Mouse (Mus musculus): Measurements from ENCODE around the gene Ptprd. TPM values are rescaled to one million over a fixed set of nuclear protein-coding genes. Genes with fewer than 3 reads are reported as not detected.

The Ptprd gene
- total RNA-seq, 2 experiments from 2014 or later = not detected

DNA sequence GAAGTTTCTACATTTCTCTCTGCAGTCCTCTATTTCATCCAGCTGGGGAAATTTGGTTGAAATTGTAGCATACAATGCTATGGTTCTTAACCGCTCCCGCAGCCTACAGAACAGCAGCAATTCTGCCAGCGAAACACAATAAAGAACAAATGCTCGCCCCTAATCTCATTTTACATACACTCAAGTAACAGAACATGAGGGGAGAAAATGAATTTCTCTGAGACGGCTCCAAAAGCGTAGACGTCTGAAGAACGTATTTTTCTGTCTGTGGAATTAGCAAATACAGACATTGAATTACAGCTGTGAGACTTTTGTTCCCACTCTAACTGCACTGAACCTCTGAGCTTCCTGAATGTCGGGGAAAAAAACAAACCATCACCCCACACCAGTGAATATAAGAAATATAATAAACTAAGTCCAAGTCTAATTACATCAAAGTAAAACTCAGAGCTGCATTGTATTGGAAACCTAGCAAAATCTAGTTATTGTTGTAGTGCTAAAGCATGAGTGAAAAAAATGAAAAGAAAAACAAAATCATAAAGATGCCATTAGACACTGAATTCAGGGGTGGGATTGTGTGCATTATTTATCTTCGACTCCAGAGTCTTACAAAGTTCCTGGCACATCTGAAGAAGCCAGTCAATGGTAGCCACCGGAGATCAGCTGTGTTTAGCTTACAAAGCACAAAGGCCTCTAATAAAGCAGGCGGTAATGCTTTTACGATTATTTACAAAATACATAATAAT, 2187.8 kb downstream of the Ptprd start:
- ATAC-seq (replicated peaks; ENCODE audit: low FRiP score, poor library complexity, severe bottlenecking) = no peak

DNA sequence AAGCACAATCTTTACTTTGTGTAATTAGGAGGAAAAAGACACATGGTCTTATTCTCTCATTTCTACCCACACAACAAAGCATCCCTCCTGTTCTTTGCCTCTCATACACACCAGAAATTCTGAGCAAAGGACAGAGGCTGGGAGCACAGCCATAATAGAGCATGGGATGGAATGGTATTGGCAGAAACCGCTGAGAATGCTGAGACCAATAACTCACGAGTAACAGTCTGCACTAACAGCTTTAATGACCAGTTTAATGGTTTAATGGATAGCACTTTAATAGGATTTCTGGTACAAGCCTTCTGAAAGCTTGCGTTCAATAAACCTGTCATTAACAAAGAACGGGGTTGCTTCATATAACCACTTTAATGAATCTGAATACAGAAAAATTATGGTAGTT, 2190.1 kb downstream of the Ptprd start:
- no peak for ATAC-seq (replicated peaks; ENCODE audit: low FRiP score, poor library complexity, severe bottlenecking)

DNA sequence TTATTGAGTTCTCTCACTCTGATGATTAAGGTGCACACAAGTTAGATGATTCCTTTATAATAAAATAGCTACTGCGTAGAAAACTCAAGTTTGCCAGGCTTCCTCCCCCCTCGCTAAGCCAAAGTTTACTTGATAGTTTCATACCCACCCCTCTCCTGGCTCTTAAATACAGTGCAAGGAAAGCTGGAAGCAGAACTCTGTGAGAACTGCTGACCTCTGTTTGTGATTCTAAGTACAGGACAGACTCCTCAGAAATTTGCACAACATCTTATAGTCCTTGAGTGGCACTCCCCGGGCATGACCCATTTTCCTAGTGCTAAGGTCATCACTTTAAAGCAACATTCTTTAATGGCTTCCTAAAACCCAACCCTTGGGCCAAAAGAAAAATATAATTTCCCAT, 2196.7 kb downstream of the Ptprd start:
- no peak for ATAC-seq (replicated peaks; ENCODE audit: low FRiP score, poor library complexity, severe bottlenecking)

DNA sequence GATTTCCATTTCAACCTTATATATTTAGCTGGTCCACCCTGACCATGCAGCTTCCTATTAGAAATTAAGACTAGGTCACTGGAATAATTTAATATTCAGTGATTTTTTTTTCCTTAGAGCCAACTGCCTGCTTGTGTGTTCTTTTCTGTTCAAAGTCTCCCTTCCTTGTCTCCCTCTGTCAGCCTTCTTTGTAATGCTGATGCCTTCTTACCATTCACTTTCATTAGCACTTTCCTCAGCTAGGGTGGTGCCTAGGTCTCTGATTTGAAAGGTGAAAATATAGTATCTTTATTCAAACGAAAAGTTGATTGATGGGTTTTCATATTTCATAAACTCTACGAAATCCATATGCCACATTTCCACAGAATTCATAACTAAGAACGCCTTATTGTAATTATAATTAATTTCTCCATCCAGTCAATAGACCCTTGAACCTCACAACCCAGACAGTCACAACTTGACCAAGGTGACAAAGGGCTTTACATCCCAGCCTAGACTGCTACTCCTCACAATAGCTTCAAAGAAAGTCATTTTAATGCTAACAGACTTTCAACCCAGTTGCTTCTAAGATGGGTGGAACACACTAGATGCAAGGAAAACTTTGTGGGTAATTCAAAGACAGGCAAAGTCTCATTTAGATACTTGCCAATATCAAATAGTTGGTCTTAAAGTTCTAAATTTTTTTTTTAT, 2197.5 kb downstream of the Ptprd start:
- ATAC-seq (replicated peaks; ENCODE audit: low FRiP score, poor library complexity, severe bottlenecking) = no peak

DNA sequence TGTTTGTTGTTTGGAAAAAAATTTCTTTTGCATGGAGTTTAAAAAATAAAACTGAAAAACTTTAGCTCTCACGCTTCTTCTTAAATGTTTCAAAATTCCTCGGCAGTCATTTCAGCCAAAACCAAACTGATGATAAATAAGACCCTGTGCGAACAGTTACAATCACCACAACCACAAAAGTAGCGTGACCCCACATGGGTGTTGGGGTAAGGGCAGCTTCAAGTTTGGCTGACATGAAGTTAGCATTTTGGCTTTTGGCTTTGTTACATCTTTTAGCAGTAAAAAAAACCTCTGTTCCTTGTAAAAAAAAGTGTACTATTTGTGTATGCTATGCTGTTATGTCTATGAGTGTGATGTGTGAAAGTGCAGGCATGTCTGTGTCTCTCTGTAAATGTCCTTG, 2203.2 kb downstream of the Ptprd start:
- ATAC-seq (replicated peaks; ENCODE audit: low FRiP score, poor library complexity, severe bottlenecking) = no peak

DNA sequence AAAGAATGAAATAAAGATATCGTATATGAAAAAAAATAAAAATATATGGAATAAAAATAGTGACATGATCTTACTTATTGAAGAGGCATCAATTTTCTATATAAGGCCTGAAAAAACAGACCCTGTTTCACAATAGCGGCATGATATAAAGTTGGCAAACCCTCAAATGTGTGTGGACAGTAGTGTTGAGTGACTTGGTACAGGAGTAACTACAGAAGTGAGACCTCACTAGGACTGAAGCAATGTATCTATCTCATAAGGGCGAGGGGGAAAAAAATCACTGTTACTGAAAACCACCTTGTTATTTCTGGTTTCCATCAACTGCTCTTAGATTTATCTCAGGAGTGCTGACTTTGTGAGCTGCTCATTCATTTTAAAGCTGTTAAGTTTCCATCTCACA, 2204.5 kb downstream of the Ptprd start:
- no peak for ATAC-seq (replicated peaks; ENCODE audit: low FRiP score, poor library complexity, severe bottlenecking)

DNA sequence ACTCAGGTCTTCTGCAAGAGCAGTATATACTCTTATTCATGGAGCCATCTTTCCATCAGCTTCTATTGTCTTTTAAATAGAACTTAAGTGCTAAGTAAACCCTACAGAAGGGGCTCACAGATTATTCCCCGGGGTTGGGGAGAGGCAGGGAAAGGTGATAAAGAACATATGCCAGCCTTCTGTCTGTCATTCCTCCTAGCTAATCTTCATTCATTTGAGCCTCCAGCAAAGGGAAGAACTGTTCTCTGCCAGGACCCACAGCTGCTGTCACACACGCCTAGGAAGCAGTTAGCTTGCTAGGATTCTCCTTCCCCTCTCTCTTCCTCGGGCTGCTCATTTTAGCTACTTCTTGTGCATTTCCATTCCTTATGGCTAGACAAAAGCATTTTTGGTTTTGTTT, 2205.0 kb downstream of the Ptprd start:
- ATAC-seq (replicated peaks; ENCODE audit: low FRiP score, poor library complexity, severe bottlenecking) = no peak

DNA sequence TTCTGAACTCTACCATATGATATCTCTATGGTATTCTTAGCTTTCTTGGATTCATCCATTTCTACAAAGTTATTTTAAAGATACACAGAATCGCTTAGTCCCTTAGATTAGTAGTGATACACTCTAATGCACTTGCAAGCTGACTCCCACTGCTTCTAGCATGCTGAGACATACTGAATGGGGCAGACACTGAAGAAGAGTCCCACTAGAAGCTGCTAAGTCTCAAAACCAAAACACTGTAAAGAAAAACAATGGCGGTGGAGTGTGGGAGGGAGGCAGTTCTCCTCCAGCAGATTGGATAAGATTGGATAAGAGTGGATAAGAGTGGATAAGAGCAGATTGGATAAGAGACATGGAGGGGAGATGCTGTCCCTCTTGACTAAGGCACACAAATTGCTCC, 2207.6 kb downstream of the Ptprd start:
- no peak for ATAC-seq (replicated peaks; ENCODE audit: low FRiP score, poor library complexity, severe bottlenecking)

DNA sequence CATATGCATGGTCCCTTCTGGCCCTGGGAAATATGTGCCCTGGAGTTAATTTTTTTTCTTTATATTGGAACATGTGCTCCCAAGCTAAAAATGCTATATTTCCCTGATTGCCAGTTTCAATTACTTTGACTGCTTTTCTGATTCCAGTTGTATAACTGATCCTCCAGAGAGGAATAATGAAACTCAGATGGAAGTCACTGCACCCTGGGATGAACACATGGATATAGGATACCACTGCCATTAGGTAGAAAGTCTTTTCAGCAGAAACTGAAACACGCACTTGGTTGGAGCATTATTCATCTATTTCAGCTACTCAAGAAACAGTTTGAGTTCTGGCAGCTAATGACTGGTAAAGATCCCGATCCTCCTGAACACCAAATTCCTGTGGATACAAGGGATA, 2211.5 kb downstream of the Ptprd start:
- ATAC-seq (replicated peaks; ENCODE audit: low FRiP score, poor library complexity, severe bottlenecking) = no peak

DNA sequence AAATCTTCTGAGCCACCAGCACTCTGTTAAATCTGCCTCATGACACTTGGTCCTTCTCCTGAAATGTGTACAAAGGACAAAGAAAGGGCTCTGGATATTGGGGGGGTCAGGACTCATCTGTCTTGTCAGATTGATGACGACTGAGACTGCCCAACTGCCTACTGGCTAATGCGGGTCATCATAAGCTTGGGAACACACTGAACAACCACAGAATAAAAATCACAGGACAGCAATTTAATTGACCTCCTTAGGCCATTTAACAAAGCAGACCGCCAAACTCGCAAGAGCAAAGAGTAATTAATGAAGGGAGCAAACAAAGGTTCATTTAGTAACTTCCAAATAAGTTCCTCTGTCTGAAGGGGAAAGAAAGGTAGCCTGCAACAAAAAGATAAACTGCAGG, 2215.9 kb downstream of the Ptprd start:
- ATAC-seq (replicated peaks; ENCODE audit: low FRiP score, poor library complexity, severe bottlenecking) = no peak

DNA sequence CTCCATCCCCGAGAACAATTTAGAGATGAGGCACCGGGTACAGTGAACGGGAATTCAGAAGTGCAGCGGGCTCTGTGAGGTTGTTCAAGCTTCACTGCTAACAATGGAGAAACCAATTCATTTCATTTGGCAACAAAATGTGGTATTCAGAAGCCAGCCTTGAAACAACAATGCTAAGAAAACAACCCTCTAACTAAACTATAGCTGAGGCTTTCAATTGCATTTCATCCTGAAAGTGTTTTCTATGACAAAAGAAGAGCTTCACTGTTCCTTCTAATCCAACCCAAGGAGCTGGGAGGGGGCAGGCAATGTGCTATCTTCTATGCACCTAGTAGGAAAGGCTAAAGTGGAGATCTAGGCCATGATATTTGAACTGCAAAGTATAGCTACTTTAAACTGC, 2217.2 kb downstream of the Ptprd start:
- ATAC-seq (replicated peaks; ENCODE audit: low FRiP score, poor library complexity, severe bottlenecking) = no peak

DNA sequence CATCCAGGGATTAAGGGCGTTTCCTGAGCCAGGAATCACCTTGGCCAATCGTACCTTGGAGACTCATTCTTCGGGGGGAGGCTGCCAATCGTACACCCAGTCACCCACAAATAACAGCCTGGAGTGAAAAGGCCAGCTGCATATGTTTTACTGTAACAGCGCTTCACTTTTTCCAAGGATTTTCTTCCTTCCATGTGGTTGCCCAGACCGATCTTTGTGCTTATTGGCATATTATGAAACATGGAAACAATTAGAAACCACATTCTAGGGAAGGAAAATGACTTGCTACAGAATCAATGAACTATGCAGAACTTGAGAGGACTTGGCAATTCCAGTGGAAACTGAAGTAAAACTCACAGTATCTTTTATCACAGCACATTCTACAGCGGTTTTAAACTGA, 2218.7 kb downstream of the Ptprd start:
- ATAC-seq (replicated peaks; ENCODE audit: low FRiP score, poor library complexity, severe bottlenecking) = no peak

DNA sequence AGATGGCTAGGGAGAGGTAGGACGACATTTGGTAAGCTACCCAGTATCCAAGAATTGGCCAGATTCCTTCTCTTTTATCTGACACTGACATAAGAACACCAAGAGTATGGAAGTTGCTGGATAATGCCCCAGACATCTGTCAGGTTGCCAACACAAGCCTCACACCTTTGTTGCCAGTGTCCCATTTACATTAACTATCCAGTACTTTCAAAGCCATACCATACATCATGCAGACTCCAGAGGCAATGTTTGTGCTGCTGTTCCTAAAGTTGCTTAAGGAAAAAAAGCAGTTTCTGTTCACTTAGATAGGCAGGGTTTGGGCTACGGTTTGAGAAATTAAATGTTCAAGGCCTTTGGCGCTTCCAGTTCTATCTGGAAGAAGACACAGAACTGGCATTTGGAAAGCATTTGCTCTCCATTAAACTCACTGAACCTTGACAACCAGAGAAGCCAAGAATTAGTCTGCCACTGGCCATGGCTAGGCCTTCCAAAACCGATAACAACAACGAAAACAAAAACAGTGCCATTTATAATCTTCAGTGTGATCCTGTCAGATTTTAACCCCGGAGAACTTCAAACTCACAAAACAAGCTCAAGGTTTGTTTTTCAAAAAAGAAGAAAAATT, 2220.0 kb downstream of the Ptprd start:
- no peak for ATAC-seq (replicated peaks; ENCODE audit: low FRiP score, poor library complexity, severe bottlenecking)

DNA sequence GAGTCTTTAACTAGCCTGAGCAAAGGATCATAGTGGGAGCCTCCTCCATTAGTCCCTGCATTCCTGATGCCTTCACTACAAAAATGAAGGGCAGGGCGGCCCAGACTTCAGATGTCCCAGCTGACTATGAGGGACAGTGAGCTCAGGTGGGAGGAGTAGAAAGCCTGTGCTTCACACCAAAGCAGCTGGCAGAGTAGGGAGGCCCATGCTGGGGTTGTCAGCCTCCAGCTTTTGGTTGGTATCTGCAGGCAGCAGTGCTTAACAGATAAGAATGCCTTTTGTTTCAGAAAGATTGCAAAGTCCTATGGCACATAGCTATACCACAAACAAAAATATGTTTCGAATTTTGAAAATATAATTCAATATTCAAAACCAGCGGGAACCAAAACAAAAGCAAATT, 2237.0 kb downstream of the Ptprd start:
- ATAC-seq (replicated peaks; ENCODE audit: low FRiP score, poor library complexity, severe bottlenecking) = no peak

DNA sequence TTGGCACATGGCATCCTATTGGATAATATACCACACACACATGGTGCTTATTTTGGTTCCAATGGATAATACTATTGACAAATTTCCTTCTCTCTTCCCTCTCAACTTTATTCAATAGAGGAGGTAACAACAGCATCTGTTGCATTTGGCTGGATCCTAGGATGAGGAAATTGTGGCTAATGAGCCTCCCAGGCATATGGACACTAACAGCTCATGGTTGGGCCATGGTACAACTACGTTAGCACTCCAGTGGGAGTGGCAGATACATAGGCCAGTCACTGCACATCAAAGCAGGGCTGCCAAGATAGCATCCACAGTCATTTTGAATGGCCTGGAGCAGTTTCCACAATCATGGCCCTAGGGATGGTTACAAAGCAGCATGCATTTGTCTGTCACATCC, 2238.4 kb downstream of the Ptprd start:
- ATAC-seq (replicated peaks; ENCODE audit: low FRiP score, poor library complexity, severe bottlenecking) = no peak

DNA sequence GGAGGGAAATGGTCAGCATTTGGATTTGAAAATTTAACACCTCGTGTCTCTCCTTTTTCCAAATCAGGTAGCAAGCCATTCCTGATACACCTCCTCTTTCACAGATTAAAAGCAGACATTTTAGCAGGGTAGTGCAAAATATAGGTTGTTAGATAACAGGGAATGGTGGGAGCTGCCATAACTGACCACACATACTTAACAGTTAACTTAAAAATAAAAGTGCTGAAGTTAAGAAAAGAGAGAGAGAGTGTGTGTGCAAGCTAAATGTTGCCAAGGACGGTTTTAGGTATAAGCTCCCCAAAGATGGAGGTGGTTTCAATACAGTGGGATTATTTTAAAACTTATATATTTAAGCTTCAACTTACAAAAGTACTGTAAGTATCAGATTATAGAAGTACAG, 2241.8 kb downstream of the Ptprd start:
- ATAC-seq (replicated peaks; ENCODE audit: low FRiP score, poor library complexity, severe bottlenecking) = no peak

DNA sequence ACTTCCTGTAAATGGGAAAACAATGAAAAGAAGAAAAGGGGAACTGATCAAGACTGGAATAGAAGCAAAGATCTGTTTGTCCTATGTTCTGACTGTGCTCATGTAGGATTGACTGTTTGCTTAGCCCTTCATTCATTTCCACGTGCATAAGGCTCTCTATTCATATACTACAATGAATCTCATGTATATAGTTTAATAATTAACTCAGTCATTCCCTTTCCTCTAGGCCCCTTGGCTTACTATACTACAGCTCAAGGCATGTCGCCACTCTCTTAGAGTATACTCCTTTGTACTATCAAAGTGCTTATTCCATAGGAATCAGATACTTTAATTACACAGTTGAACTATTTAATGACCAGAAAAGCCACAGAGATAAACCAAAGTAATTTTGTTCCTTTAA, 2243.1 kb downstream of the Ptprd start:
- ATAC-seq (replicated peaks; ENCODE audit: low FRiP score, poor library complexity, severe bottlenecking) = no peak

DNA sequence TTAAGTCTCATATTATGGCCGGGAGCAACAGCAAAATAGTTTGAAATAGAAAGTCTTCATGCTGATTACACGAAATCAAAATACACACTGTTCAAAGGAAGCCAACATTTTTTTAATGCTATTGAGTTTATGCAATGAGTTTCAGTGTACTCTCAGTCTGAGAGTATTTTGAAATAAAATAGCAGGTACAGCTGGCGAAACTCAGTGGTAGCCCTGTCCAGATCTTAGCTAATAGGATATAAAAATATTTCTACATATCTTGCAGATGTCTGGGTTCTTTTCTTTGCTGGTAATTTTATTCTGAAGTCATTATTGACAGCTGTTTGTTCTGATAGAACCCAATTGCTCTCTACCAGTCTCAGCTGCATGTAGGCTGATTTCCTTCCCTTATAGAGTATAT, 2246.0 kb downstream of the Ptprd start:
- ATAC-seq (replicated peaks; ENCODE audit: low FRiP score, poor library complexity, severe bottlenecking) = no peak

DNA sequence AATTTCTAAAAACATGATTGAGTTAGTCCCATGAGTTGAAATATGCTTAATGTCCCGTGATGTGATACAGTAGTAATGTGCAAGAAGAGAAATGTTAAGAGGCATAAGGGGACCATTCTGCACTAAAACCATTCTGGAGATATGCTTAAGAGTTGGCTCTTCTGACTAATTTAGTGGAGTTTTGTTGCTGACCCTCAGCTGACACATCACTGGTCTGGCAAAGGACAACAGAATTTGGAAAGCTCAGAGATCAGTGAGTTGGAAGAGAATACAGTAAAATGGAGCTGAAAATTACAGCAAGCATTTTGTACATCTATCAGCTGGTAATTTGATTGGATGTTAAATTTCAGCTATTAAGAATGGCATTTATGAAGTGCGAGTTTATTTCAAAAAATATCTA, 2248.8 kb downstream of the Ptprd start:
- ATAC-seq (replicated peaks; ENCODE audit: low FRiP score, poor library complexity, severe bottlenecking) = no peak

DNA sequence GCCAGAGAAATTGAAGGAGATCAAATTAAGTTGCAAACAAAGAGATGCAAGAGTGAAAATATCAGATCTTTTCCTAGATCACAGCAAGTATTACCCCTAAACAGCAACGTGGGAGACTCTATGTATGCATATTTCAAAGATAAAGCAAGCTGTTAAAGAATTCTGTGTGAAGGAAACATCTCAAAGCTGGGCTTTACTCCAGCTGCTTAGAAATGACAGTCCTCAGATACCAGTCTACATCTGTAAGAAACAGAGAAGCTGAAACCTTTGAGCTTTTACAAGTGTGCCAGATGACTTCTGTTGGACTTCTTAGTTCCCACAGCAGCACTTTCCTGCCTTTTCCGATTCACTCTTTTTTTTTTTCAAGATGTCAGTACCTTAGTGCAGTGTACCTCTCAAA, 2249.9 kb downstream of the Ptprd start:
- ATAC-seq (replicated peaks; ENCODE audit: low FRiP score, poor library complexity, severe bottlenecking) = no peak

DNA sequence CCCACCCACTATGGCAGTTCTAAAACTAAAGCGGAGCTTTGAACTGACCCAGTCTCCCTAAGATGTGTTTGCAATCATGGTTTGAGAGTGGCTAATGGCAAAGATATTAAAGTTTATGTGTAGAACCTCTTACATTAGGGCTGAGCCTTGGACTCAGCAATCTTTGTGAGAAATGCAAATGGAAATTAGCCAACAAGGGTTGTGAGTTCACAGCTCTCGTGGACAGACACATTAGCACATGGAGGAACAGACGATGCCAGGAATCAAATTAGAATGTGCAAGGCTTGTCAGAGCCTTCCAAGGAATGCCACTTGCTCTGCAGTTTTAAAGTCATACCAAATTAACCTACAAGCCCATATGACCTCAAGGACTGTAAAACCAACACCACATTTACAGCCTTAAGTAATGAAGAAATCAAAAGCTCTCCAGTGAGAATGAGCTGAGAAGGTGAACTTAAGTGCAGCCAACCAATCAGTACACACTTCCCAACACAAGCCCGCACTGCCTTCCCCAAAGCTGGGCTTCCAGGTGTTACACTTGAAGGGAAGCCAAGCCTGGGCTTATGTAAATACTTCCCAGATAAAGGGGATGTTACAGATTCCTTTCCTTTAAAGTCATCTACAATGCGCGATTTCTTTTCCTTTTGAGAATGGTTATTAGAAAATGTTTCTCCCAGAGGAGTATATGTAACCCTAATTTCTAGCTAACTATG, 2258.3 kb downstream of the Ptprd start:
- ATAC-seq (replicated peaks; ENCODE audit: low FRiP score, poor library complexity, severe bottlenecking) = no peak

Data from erythroid progenitor cell, adult 5-6 weeks (primary cell).